9 mouse cellular contexts compared by ENCODE assay signal in the genomic region with DNA sequence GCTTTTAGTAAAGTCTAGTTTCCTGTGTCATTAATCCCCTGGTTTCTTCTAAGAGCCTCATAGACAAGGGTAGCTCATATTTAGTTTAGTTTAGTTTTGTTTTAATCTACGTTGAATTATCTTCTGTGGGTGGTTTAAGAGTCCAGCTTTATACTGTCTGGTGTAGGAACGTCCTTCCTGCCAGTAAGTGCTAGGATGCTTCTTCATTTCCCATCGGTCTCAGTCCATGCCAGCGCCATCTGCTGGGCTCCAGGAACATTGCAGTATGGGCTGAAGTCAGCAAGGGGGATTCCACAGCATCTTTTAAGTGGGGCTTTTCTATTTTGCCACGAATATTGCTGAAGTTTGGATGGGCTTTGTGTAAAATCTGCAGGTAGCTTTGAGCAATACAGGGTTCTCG. TPM values are rescaled to one million over a fixed set of nuclear protein-coding genes. Genes with fewer than 3 reads are reported as not detected.
A peak's percentile ranks its signal among the peaks of the same experiment; 100 is the strongest.
DNase-seq lines count a peak whose midpoint lies in the region; ATAC-seq lines count a peak whose summit lies in the region.
"Had no signal": no experiment of that assay in that cellular context is flagged by ENCODE, and none has a peak within 500 bp of the region (broad histone marks: within the 10 kb centered on the region; RNA-seq: fewer than 3 reads in every experiment).

No protein-coding gene starts in this region.

- no peaks in the 10 kb centered on the region for H3K36me3 ChIP-seq in hindbrain, embryonic 11.5 days (ENCODE audit: control insufficient read depth, insufficient read depth, low read length)
- H3K36me3 ChIP-seq: heart, embryonic 13.5 days had no signal

- no peaks in the 10 kb centered on the region for H3K27me3 ChIP-seq in hindbrain, embryonic 11.5 days (ENCODE audit: control insufficient read depth, insufficient read depth, low read length)
- H3K27me3 ChIP-seq: heart, embryonic 13.5 days had no signal

- H3K4me1 ChIP-seq in hindbrain, embryonic 11.5 days (replicated peaks; ENCODE audit: control insufficient read depth, insufficient read depth, low read length), result no peaks in the 10 kb centered on the region

- DNase-seq in ZHBTc4 (ENCODE audit: low read depth, low spot score), result peak; percentile 65
- peak; percentile 32 for DNase-seq in embryo, embryonic 11.5 days (ENCODE audit: low read depth, low spot score)
- DNase-seq in hindbrain, embryonic 11.5 days (ENCODE audit: low spot score), result peak; percentile 80
- peak; percentile 41 to 50 for DNase-seq in layer of hippocampus, postnatal 36 days
- DNase-seq in right cerebral cortex, postnatal 14 days, result peak; percentile 54
- DNase-seq in MN1 (ENCODE audit: low spot score), result no peak

- H3K4me2 ChIP-seq in hindbrain, embryonic 11.5 days (replicated peaks; ENCODE audit: low read depth, low read length), result no peak overlapping the region
- H3K4me2 ChIP-seq: heart, embryonic 13.5 days had no signal

- H3K9ac ChIP-seq in hindbrain, embryonic 11.5 days (ENCODE audit: low read depth, low read length), result no peak overlapping the region
- H3K9ac ChIP-seq: heart, embryonic 13.5 days had no signal

- WGBS in hindbrain, embryonic 11.5 days, result 31% methylated on average over 6 of the region's 6 CpGs

- no peaks in the 10 kb centered on the region for H3K9me3 ChIP-seq in hindbrain, embryonic 11.5 days (ENCODE audit: control insufficient read depth, low read length)
- H3K9me3 ChIP-seq: heart, embryonic 13.5 days had no signal

- H3K4me3 ChIP-seq in hindbrain, embryonic 11.5 days (ENCODE audit: low read depth, low read length), result no peak overlapping the region
- H3K4me3 ChIP-seq: heart, embryonic 13.5 days had no signal

- ATAC-seq in CD4-positive, CD25-positive, alpha-beta regulatory T cell, adult 4 months, result peak; percentile 89
- ATAC-seq in hindbrain, embryonic 11.5 days (ENCODE audit: low FRiP score), result peak; percentile 33; the same call in 1 of the 2 replicates
- ATAC-seq in megakaryocyte progenitor cell, adult 5-6 weeks (replicated peaks; ENCODE audit: poor library complexity), result peak; percentile 96

- H3K27ac ChIP-seq in hindbrain, embryonic 11.5 days (ENCODE audit: low read depth, low read length), result no peak overlapping the region
- H3K27ac ChIP-seq: heart, embryonic 13.5 days had no signal

RNA-seq across cellular contexts. Expression of a gene that starts 49.2 kb away (rescaled TPM):
- polyA plus RNA-seq in CD4-positive, CD25-positive, alpha-beta regulatory T cell, adult 4 months (2017; shearing (Covaris generic)), result 10 to 100 TPM; 32.9 to 35.5 TPM
- 24.6 and 25.8 TPM in 2 replicates for polyA plus RNA-seq in hindbrain, embryonic 11.5 days (2014; fragmentation: Nextera tagmentation; extraction: Ambion mirVana)
- total RNA-seq in layer of hippocampus, postnatal 36 days (2021), result 1 to 10 TPM; 1.1 to 1.3 TPM
- 60.2 and 64.5 TPM in 2 replicates for total RNA-seq in megakaryocyte progenitor cell, adult 5-6 weeks (2015)
- 150 and 189 TPM in 2 replicates for total RNA-seq in megakaryocyte progenitor cell, adult 5-6 weeks (2017)

Comparison
In these comparisons a context has a peak if more than half of its experiments do, and no peak if none do; other contexts are left out.
1. ATAC-seq: peak in every context shown above with its lines; median percentile 96 in megakaryocyte progenitor cell, adult 5-6 weeks; 89 in CD4-positive, CD25-positive, alpha-beta regulatory T cell, adult 4 months; 33 in hindbrain, embryonic 11.5 days.
2. RNA of a gene that starts 49.2 kb away (total RNA-seq): 60.2 to 189 TPM in megakaryocyte progenitor cell, adult 5-6 weeks; 1.1 to 1.3 TPM in layer of hippocampus, postnatal 36 days; every median in the first group is over 10 times any median in the second.